Mouse (Mus musculus) C2C12 (cell line): ENCODE measurements around the gene Glt8d2. TPM values are rescaled to one million over a fixed set of nuclear protein-coding genes. Genes with fewer than 3 reads are reported as not detected.
A peak's percentile ranks its signal among the peaks of the same experiment; 100 is the strongest.

Experiments used
- H3K27me3 ChIP-seq: one replicate; pipeline ENCODE4 v1.6.1; 2011; ENCODE audit not compliant: control insufficient read depth, insufficient read depth, insufficient read length
- H3K36me3 ChIP-seq: one replicate; pipeline ENCODE4 v1.6.1; 2011; ENCODE audit not compliant: control insufficient read depth, insufficient read depth
- H3K4me3 ChIP-seq: one replicate; pipeline ENCODE4 v1.5.1; 2011; ENCODE audit warnings: mild to moderate bottlenecking, control low read depth; ENCODE audit not compliant: poor library complexity, insufficient read depth, severe bottlenecking
- H3K79me2 ChIP-seq: one replicate; pipeline ENCODE4 v1.6.1; 2011; ENCODE audit not compliant: control insufficient read depth, insufficient read depth
- H3K79me3 ChIP-seq: one replicate; pipeline ENCODE4 v1.6.1; 2011; ENCODE audit warnings: low read depth, control low read depth
- H3ac ChIP-seq: one replicate; pipeline ENCODE3; 2011; ENCODE audit warnings: low read depth; ENCODE audit not compliant: control insufficient read depth, insufficient read length
- CEBPB ChIP-seq: IDR thresholded peaks from one replicate; pipeline ENCODE4 v1.6.1; 2011; ENCODE audit warnings: low read depth, mild to moderate bottlenecking, control low read depth, moderate library complexity
- CTCF ChIP-seq: IDR thresholded peaks from one replicate; pipeline ENCODE4 v1.5.1; 2011; ENCODE audit not compliant: control insufficient read depth, insufficient read depth, insufficient read length
- FOSL1 ChIP-seq: IDR thresholded peaks from one replicate; pipeline ENCODE4 v1.8.0; 2011; ENCODE audit warnings: mild to moderate bottlenecking, low read length; ENCODE audit not compliant: poor library complexity, insufficient read depth, severe bottlenecking
- MAX ChIP-seq: IDR thresholded peaks from one replicate; pipeline ENCODE4 v1.6.1; 2011; ENCODE audit warnings: mild to moderate bottlenecking, control low read depth
- MYOD1 ChIP-seq: IDR thresholded peaks from one replicate; pipeline ENCODE4 v1.6.1; 2011; ENCODE audit warnings: low read depth; ENCODE audit not compliant: control insufficient read depth, insufficient read length
- MYOG ChIP-seq: IDR thresholded peaks from one replicate; pipeline ENCODE4 v1.6.1; 2011; ENCODE audit not compliant: control insufficient read depth, insufficient read length; ENCODE audit errors: extremely low read depth
- USF1 ChIP-seq: IDR thresholded peaks from one replicate; pipeline ENCODE4 v1.6.1; 2011; ENCODE audit warnings: low read depth, mild to moderate bottlenecking, control low read depth, moderate library complexity
- polyA plus RNA-seq: library from polyadenylated mRNA; unstranded; fragments of >200 nt; fragmentation: generic; extraction: Trizol; gene quantifications from one replicate; pipeline ENCODE4 v1.2.1, GENCODE M21; 2012; ENCODE audit warnings: missing spikeins

Glt8d2 gene
- polyA plus RNA-seq, 1 experiment, result 2.0 TPM

DNA sequence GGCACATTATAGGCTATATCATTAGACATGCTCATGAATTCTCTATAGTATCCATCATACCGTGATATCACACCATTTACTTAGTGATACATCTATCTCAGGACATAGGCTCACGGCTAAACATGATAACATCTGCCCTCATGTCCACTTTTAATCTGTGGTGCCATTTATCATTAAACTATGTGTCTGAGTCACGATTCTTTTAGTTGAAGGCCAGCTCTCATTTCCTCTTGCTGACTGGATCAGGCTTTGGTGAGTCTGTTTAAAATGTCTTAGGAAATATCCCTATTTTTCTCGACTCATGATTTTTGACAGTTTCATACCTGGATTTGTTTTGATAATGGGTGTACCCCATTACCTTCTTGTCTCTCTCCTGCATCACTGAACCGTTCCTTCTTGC is 5.5 kb upstream of the Glt8d2 start, which contains the start of gene Hcfc2:
Gene Hcfc2 (plus strand): TSS at position 205 of the 400 bp plus-strand sequence.
- no peak for TF ChIP-seq CTCF
- no peak for TF ChIP-seq FOSL1
- TF ChIP-seq MYOG, result no peak
- no peak for TF ChIP-seq MYOD1
- no peak for TF ChIP-seq CEBPB
- TF ChIP-seq MAX, result no peak
- no peak for TF ChIP-seq USF1
- no peaks in the 10 kb centered on the region for H3K27me3 ChIP-seq
- H3K4me3 ChIP-seq, result no peak within 1 kb of the TSS
- H3ac ChIP-seq, result no peak within 1 kb of the TSS
- H3K79me3 ChIP-seq, result peaks cover 12% of the 10 kb centered on the region
- peaks cover 19% of the 10 kb centered on the region for H3K79me2 ChIP-seq
- H3K36me3 ChIP-seq, result no peaks in the 10 kb centered on the region

GRCm38 (mm10) chr10:82689681-82690211 is 704 bp downstream of the Glt8d2 start:
- Histone ChIP-seq H3K79me3 (no peaks in the 10 kb centered on the region), H3K4me3 (peak overlapping the region; percentile 21), H3K36me3 (no peaks in the 10 kb centered on the region), H3K27me3 (no peaks in the 10 kb centered on the region), H3K79me2 (no peaks in the 10 kb centered on the region), H3ac (no peak overlapping the region)
- TF ChIP-seq FOSL1 (peak; percentile 86), USF1 (no peak), CTCF (no peak), CEBPB (no peak), MYOD1 (peak; percentile 14)

DNA sequence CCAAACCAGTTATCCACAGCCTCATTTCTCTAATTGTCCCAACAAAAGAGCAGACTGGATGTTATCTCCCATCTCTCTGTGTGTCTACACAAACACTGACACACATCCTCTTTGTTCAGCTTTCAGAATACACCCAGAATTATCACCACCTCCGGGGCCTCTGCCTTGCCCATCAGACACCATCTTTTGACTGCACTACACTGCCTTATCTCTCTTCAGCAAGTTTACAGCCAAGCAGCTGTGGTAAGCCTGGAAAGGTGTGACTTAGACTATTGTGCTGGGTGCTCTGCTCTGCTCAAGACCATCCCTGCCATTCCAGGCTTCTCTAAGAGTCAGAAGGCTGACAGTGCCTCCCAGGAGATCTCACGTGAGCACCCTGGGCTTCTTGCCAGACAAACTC is 5.0 kb downstream of the Glt8d2 start:
- no peaks in the 10 kb centered on the region for H3K36me3 ChIP-seq
- no peak overlapping the region for H3ac ChIP-seq
- no peak overlapping the region for H3K4me3 ChIP-seq
- TF ChIP-seq MAX (no peak), MYOD1 (no peak), CTCF (no peak), MYOG (no peak), CEBPB (no peak), USF1 (no peak), FOSL1 (no peak)
- H3K79me2 ChIP-seq, result no peaks in the 10 kb centered on the region
- no peaks in the 10 kb centered on the region for H3K27me3 ChIP-seq
- H3K79me3 ChIP-seq, result no peaks in the 10 kb centered on the region

DNA sequence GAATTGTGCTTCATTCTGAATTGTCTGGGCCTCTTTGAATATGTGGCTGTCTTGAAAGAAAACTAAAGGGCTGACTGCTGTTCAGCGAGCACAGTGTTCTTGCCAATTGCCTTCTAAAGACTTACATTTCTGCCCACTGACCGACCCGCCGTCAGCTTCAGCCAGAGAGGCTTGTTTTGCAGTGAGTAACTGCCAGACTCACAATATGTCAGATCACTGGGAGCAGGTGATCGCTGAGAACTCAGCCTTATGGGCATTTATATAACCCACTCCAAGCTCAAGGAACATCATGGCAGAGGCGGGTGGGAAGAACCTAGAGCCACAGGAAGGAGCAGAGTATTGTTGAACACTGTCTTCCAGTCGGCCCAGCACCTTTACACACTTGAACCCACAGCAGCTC is 8.8 kb downstream of the Glt8d2 start:
- H3K79me3 ChIP-seq, result peaks cover 2% of the 10 kb centered on the region
- TF ChIP-seq USF1, result no peak
- no peak for TF ChIP-seq MYOG
- no peak for TF ChIP-seq MAX
- no peak for TF ChIP-seq MYOD1
- no peak for TF ChIP-seq CEBPB
- TF ChIP-seq FOSL1, result no peak
- TF ChIP-seq CTCF, result no peak
- H3K36me3 ChIP-seq, result no peaks in the 10 kb centered on the region
- H3K79me2 ChIP-seq, result no peaks in the 10 kb centered on the region
- H3K4me3 ChIP-seq, result no peak overlapping the region
- H3ac ChIP-seq, result no peak overlapping the region
- H3K27me3 ChIP-seq, result no peaks in the 10 kb centered on the region

GRCm38 (mm10) chr10:82680769-82681168 is 9.7 kb downstream of the Glt8d2 start:
- H3ac ChIP-seq, result no peak overlapping the region
- H3K79me2 ChIP-seq, result no peaks in the 10 kb centered on the region
- TF ChIP-seq CTCF, result no peak
- TF ChIP-seq CEBPB, result no peak
- no peak for TF ChIP-seq FOSL1
- no peak for TF ChIP-seq MAX
- no peak for TF ChIP-seq MYOD1
- TF ChIP-seq MYOG, result no peak
- TF ChIP-seq USF1, result no peak
- H3K4me3 ChIP-seq, result no peak overlapping the region
- H3K27me3 ChIP-seq, result no peaks in the 10 kb centered on the region
- H3K79me3 ChIP-seq, result peaks cover 2% of the 10 kb centered on the region
- no peaks in the 10 kb centered on the region for H3K36me3 ChIP-seq

DNA sequence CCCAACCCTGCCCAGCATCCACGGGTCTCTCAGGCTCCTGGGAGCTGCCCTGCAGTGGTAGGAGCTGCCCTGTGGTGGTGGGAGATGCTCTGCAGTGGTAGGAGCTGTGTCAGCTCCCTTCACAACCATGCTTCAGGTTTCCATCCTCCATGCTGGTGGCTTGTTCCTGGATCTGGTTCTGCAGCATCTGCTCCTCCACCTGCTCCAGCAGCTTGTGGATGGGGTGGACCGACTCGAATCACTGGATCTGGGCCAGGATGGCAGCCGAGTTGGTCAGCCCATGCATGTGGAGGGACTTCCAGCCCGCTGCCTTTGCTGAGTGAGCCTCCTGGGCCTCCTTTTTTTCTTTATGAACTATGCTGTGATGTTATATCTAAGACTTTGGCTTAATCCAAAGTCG is 13.5 kb downstream of the Glt8d2 start:
- Histone ChIP-seq H3K79me3 (peaks cover 2% of the 10 kb centered on the region), H3ac (no peak overlapping the region), H3K4me3 (no peak overlapping the region), H3K36me3 (no peaks in the 10 kb centered on the region), H3K27me3 (no peaks in the 10 kb centered on the region), H3K79me2 (no peaks in the 10 kb centered on the region)
- no peak for TF ChIP-seq FOSL1
- no peak for TF ChIP-seq MAX
